13 mouse cellular contexts compared by ENCODE assay signal in genomic region chr16:5810986-5811653, GRCm38 (mm10).
A peak's percentile ranks its signal among the peaks of the same experiment; 100 is the strongest.
DNase-seq lines count a peak whose midpoint lies in the region; ATAC-seq lines count a peak whose summit lies in the region.
"Had no signal": no experiment of that assay in that cellular context is flagged by ENCODE, and none has a peak within 500 bp of the region (broad histone marks: within the 10 kb centered on the region; RNA-seq: fewer than 3 reads in every experiment).

No protein-coding gene starts in this region.

- H3K27ac ChIP-seq in heart, embryonic 10.5 days: no peak overlapping the region
- H3K27ac ChIP-seq in forebrain, embryonic 16.5 days (ENCODE audit: low read length): peak overlapping the region; percentile 45

- WGBS in heart, embryonic 10.5 days: 50% methylated on average over 10 of the region's 10 CpGs
- WGBS in forebrain, embryonic 16.5 days: 15% methylated on average over 10 of the region's 10 CpGs

- H3K4me3 ChIP-seq in heart, embryonic 10.5 days: no peak overlapping the region
- H3K4me3 ChIP-seq in forebrain, embryonic 16.5 days (replicated peaks; ENCODE audit: low read length): no peak overlapping the region

- no peak overlapping the region for H3K9ac ChIP-seq in forebrain, embryonic 16.5 days (replicated peaks; ENCODE audit: low read depth, low read length)

- no peaks in the 10 kb centered on the region for H3K4me1 ChIP-seq in heart, embryonic 10.5 days
- peaks cover 18% of the 10 kb centered on the region for H3K4me1 ChIP-seq in forebrain, embryonic 16.5 days (replicated peaks; ENCODE audit: control insufficient read depth, insufficient read depth, low read length)

- DNase-seq in heart, adult 18-20 months: peak; percentile 7 to 35
- no peak for DNase-seq in heart, embryonic 10.5 days (ENCODE audit: low spot score)
- DNase-seq in ES-CJ7 (ENCODE audit: low read depth, low spot score) (peak; percentile 2), liver (no peak)
- peak; percentile 67 for DNase-seq in cerebellum, adult 11 months
- DNase-seq in adrenal gland, adult 8-10 months: no peak
- no peak for DNase-seq in c-Kit-positive CD71-positive TER-119-positive erythroid progenitor cells, embryonic 14.5 days (ENCODE audit: low spot score)
- DNase-seq: adrenal gland, postnatal 36 days; kidney, adult 2 months; lung, postnatal 14 days; thymus, postnatal 36 days had no signal

- no peaks in the 10 kb centered on the region for H3K36me3 ChIP-seq in heart, embryonic 10.5 days
- no peaks in the 10 kb centered on the region for H3K36me3 ChIP-seq in forebrain, embryonic 16.5 days (ENCODE audit: control insufficient read depth, insufficient read depth)

- H3K27me3 ChIP-seq in heart, embryonic 10.5 days (ENCODE audit: insufficient read depth, poor library complexity, severe bottlenecking): no peaks in the 10 kb centered on the region
- no peaks in the 10 kb centered on the region for H3K27me3 ChIP-seq in forebrain, embryonic 16.5 days (replicated peaks; ENCODE audit: control insufficient read depth, insufficient read depth, low read length)
- H3K27me3 ChIP-seq: Patski had no signal

- H3K4me2 ChIP-seq in forebrain, embryonic 16.5 days (ENCODE audit: low read length): no peak overlapping the region; the same call in 1 of the 2 replicates

- peak; percentile 94 for ATAC-seq in forebrain, embryonic 16.5 days
- ATAC-seq: Patski had no signal

- no peaks in the 10 kb centered on the region for H3K9me3 ChIP-seq in heart, embryonic 10.5 days
- H3K9me3 ChIP-seq in forebrain, embryonic 16.5 days (ENCODE audit: control insufficient read depth, low read length): no peaks in the 10 kb centered on the region

Comparison
In these comparisons a context has a peak if more than half of its experiments do, and no peak if none do; other contexts are left out.
1. DNase-seq: peak in heart, adult 18-20 months (2 of 2), ES-CJ7 (single experiment) and cerebellum, adult 11 months (single experiment); none in heart, embryonic 10.5 days (single experiment), liver (single experiment), adrenal gland, adult 8-10 months (single experiment) and c-Kit-positive CD71-positive TER-119-positive erythroid progenitor cells, embryonic 14.5 days (single experiment).